Mouse (Mus musculus) cortical plate, adult 2 months (tissue): ENCODE data around the gene 1700016D06Rik. TPM values are rescaled to one million over a fixed set of nuclear protein-coding genes. Genes with fewer than 3 reads are reported as not detected.

Experiments used
- H3K27ac ChIP-seq: fragments of 200-500 bp; 2 replicates; pipeline ENCODE4 v1.5.1; 2012; ENCODE audit warnings: low read length, control low read depth, inconsistent platforms; ENCODE audit not compliant: insufficient read depth
- H3K4me1 ChIP-seq: fragments of 200-500 bp; 2 replicates; pipeline ENCODE4 v1.6.1; 2011; ENCODE audit warnings: low read length; ENCODE audit not compliant: control insufficient read depth, insufficient read depth
- H3K4me3 ChIP-seq: fragments of 200-500 bp; 2 replicates; pipeline ENCODE4 v1.5.1; 2011; ENCODE audit warnings: mild to moderate bottlenecking, low read length, control low read depth; ENCODE audit not compliant: insufficient read depth
- CTCF ChIP-seq: fragments of 200-500 bp; IDR thresholded peaks from 2 replicates; pipeline ENCODE4 v1.5.1; 2011; ENCODE audit warnings: mild to moderate bottlenecking, control low read depth, low read length; ENCODE audit not compliant: insufficient read depth; ENCODE audit errors: extremely low read depth
- POLR2A ChIP-seq: fragments of 200-500 bp; IDR thresholded peaks from 2 replicates; pipeline ENCODE4 v1.6.1; 2011; ENCODE audit warnings: mild to moderate bottlenecking, low read length, control low read depth; ENCODE audit not compliant: insufficient read depth; ENCODE audit errors: extremely low read depth
- polyA plus RNA-seq: library from polyadenylated mRNA; depleted of rRNA; stranded (reverse); fragments of >200 nt; gene quantifications from 2 replicates; pipeline ENCODE4 v1.2.3, GENCODE M21; 2012

Gene 1700016D06Rik
- polyA plus RNA-seq, 1 experiment: not detected

GRCm38 (mm10) chr8:11728482-11729295, 27.8 kb upstream of the 1700016D06Rik start:
- Histone ChIP-seq H3K27ac (0 out of 2 replicates have a peak overlapping the region, but pooled peaks have one; percentile 57), H3K4me1 (no peaks in the 10 kb centered on the region; the same call in 1 of the 2 replicates), H3K4me3 (peak overlapping the region; percentile 94)
- TF ChIP-seq CTCF (no peak), POLR2A (no peak)

GRCm38 (mm10) chr8:11727651-11728481, 27.0 kb upstream of the 1700016D06Rik start, which contains the start of gene Arhgef7:
Gene Arhgef7, plus strand, starts transcription at chr8:11727721.
- TF ChIP-seq POLR2A (0 out of 2 replicates have a peak, but pooled peaks have one; percentile 14), CTCF (no peak)
- peaks cover 2% of the 10 kb centered on the region for H3K4me1 ChIP-seq
- H3K4me3 ChIP-seq: peak within 1 kb of the TSS; percentile 94
- H3K27ac ChIP-seq: peak within 1 kb of the TSS; percentile 86

GRCm38 (mm10) chr8:11727273-11727650, 26.4 kb upstream of the 1700016D06Rik start:
- no peak for TF ChIP-seq CTCF
- H3K4me3 ChIP-seq: peak overlapping the region; percentile 94
- peaks cover 2% of the 10 kb centered on the region for H3K4me1 ChIP-seq
- H3K27ac ChIP-seq: no peak overlapping the region

- no peak overlapping the region for H3K4me3 ChIP-seq
- TF ChIP-seq CTCF (no peak), POLR2A (no peak)
- no peak overlapping the region for H3K27ac ChIP-seq
- H3K4me1 ChIP-seq: no peaks in the 10 kb centered on the region
Measured at GRCm38 (mm10) chr8:11717194-11717593, 16.3 kb upstream of the 1700016D06Rik start.

- Histone ChIP-seq H3K27ac (no peak overlapping the region), H3K4me1 (no peaks in the 10 kb centered on the region), H3K4me3 (no peak overlapping the region)
- no peak for TF ChIP-seq POLR2A
- TF ChIP-seq CTCF: peak; percentile 34; the same call in 1 of the 2 replicates
Measured at GRCm38 (mm10) chr8:11712244-11712643, 11.4 kb upstream of the 1700016D06Rik start.

GRCm38 (mm10) chr8:11710415-11710814, 9.6 kb upstream of the 1700016D06Rik start:
- H3K4me3 ChIP-seq: no peak overlapping the region
- TF ChIP-seq CTCF (no peak), POLR2A (no peak)

GRCm38 (mm10) chr8:11709542-11709941, 8.7 kb upstream of the 1700016D06Rik start:
- TF ChIP-seq POLR2A (no peak), CTCF (no peak)
- H3K4me1 ChIP-seq: no peaks in the 10 kb centered on the region
- no peak overlapping the region for H3K4me3 ChIP-seq
- H3K27ac ChIP-seq: no peak overlapping the region

More at GRCm38 (mm10) chr8:11710415-11710814, 9.6 kb upstream of the 1700016D06Rik start:
- Histone ChIP-seq H3K4me1 (no peaks in the 10 kb centered on the region), H3K27ac (no peak overlapping the region)

GRCm38 (mm10) chr8:11708815-11709214, 8.0 kb upstream of the 1700016D06Rik start:
- Histone ChIP-seq H3K27ac (no peak overlapping the region), H3K4me3 (no peak overlapping the region), H3K4me1 (no peaks in the 10 kb centered on the region)
- TF ChIP-seq CTCF (no peak), POLR2A (no peak)

- H3K27ac ChIP-seq: no peak overlapping the region
- no peak overlapping the region for H3K4me3 ChIP-seq
- TF ChIP-seq CTCF (no peak), POLR2A (no peak)
- no peaks in the 10 kb centered on the region for H3K4me1 ChIP-seq
Measured at GRCm38 (mm10) chr8:11707701-11708100, 6.8 kb upstream of the 1700016D06Rik start.
